Mouse (Mus musculus) cerebellum, postnatal 4 days (tissue): ENCODE results near the gene Fxr2.
A peak's percentile ranks its signal among the peaks of the same experiment; 100 is the strongest.
"Not testable (repeated sequence)": the region's sequence is repeated elsewhere in the genome, so short reads cannot be mapped to it uniquely, and the experiment has no call there.

ENCODE experiments used
- DNase-seq, 2 experiments: peaks; one replicate each; pipeline ENCODE4 v3.0.0; 2022; ENCODE audit warnings: low spot score in 2 of 2, mixed read lengths in 1 of 2

The Fxr2 gene

DNA sequence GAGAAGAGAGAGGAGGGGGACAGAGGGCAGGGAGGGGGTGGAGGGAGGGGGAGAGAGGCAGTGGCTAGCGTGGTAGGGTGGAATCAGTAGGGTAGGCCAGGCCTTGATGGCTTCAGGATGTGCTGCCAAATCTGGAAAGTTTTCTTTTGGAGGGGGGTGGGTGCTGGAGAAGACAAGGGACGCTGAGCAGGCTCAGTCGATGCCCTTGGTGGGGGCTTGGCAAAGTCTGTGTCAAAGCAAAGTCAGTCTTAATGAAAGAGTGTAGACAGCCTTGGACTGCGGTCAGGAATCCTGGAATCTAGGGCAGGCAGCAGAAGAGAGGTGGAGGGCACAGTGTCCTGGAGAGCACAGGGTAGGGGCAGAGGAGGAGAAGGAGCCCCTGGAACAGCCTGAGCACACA is 21.9 kb upstream of the Fxr2 start:
- no peak for DNase-seq

DNA sequence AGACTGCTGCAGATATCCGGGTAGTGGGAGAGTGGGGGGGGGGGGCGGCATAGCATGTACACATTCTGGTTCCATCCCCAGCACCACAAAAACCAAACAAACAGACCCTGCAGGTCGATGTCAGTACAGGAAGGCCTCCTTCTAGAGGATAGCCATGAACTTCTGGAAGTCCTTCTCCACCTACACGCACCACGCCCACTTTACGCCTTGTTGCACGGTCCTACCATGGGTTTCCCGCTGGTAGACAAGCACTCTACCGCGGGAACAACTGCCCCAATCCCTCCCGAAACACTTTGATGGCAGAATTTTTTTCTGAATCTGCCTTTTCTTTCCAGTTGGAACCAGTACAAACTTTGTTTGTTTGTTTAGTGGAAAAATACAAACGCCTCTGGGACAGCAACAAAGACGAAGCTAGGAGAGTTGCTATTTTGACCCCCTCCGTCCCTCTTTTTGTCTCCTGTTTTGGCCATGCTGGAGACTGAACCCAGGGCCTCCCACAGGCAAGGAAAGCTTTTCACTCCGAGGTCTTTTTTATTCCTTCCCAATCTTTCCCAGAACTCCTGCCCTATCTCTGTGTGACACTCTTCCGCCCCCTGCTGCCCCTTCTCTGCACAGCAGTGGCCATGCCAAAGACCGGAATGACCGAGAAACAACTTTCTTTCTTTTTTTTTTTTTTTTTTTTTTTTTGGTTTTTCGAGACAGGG is 19.1 kb upstream of the Fxr2 start:
- DNase-seq, result peak; percentile 69 to 87

DNA sequence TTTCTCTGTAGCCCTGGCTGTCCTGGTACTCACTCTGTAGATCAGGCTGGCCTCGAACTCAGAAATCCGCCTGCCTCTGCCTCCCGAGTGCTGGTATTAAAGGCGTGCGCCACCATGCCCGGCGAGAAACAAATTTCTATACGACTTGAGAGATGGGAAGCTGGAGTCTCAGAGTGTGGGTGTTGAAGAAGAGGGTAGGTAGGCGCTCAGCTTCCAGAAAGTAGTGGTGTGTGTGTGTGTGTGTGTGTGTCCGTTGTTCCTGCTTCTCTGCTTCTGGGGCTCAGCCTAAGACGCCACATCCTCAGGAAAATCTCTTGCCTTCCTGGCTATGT is 18.6 kb upstream of the Fxr2 start:
- not testable (repeated sequence) for DNase-seq

DNA sequence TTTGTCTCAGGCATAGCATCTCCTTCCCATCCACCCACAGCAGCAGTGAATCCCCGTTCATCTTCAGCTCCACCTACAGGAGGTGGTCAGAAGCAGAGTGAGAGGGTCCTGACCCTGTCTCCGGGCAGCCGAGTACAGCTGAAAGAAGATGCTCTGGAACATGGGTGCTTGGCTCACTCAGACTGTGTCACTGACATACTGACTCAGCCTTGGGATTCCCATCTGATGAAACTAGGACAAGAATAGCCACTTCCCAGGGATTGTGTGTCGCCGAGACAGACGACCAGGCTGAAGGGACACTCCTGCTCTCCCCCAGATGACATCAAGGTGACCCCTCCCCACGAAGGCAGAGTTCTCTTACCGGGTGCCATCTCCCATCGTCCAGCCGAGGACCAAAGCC is 16.0 kb upstream of the Fxr2 start:
- no peak for DNase-seq

DNA sequence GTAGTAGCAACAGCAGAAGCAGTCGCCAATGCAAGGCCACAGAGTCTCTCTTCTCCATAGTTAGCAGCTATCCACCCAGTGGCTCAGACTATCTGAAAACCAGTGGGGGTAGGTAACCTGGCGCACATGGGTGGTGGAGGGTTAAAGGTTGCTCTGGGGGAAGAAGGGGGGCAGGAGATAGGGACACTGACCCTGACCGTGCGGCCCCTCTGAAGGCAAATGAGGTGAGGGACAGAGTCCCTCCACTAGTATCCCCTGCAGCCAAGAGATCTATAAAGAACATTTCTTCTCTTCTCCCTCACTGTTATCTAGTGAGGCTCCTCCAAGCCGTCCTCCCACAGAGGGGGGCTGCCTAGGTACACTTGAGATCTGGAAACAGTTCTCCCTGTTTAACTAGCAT is 15.0 kb upstream of the Fxr2 start, which contains the start of gene Shbg:
Gene Shbg, minus strand, starts transcription at position 101 of the 400 bp plus-strand sequence.
- DNase-seq, result no peak

DNA sequence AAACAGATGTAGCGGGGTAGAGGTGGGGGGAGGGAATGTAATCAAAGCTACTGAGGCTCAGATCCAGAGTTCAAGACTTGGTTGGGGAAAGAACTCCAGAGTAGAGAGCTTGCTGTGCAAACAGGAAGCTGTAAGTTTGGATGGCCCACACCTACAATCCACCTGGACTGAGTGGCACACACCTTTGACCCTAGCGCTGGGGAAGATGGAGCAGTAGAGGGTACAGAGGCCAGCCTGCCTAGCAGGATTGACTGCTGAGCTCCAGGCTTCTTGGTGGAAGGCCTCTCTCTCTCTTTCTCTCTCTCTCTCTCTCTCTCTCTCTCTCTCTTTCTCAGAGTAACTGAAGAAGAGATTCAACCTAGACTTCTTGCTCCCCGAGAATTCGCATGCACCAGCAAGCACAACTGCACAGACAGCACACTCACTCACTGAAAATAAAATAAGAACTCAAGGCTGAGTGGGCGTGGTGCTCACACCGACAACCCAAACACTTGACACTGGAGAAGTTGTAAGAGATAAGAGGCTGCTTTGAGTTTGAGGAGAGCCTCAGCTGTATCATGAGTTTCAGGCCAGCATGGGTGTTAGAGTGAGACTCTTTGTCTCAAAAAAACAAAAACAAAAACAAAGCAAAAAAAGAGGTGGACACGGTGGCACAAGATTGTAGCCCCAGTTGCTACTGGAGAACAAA is 12.3 kb upstream of the Fxr2 start:
- no peak for DNase-seq

DNA sequence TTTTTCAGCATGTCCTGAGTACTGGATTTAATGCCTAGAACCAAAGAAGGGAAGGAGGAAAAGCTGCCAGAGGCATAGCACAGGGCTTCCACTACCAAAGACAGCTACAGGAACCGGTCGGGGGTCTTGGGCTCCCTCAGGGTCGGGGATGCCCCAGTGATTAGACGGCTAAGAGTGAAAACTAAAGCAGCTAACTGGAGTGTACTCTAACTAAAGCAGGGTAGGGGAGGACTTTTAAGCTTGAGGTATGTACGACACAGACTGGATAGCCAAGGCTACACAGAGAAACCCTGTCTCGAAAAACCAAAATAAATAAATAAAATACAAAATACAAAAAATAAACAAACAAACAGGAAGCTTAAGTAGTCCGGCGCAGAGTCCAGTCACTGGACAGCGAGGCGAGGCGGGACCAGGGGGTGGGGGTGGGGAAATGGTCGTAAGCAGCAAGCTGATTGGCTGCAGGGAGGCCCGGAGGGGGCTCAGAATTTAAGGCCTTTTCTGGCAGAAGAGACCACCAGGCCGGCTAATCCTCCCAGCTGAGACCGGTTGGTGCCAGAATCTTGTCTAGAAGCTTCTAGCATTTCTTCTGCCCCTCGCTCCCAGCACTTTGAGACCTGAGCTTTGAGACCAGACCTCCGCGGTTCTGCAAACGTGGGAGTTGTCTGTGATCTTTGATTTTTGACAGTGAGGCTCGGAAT is 11.1 kb upstream of the Fxr2 start, which contains the start of gene Sat2:
Gene Sat2, plus strand, starts transcription at position 454 of the 698 bp plus-strand sequence.
- DNase-seq, result peak; percentile 42 to 77

DNA sequence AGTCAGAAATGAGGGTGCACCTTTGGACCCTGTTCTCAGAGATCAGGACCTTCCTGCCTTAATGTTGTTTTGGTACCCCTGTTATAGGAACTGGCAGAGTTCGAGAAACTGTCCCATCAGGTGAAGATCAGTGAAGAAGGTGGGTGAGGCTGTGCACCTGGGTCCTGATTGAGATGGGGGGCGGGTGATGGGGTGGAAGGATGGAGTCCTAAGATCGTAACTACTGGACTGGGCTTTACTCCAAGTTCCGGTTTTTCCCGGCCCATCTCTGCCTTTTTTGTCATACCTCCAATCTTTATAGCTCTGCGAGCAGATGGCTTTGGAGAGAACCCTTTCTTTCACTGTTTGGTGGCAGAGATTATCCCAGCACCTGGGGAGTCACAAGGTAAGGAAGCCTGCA is 10.4 kb upstream of the Fxr2 start:
- no peak for DNase-seq

DNA sequence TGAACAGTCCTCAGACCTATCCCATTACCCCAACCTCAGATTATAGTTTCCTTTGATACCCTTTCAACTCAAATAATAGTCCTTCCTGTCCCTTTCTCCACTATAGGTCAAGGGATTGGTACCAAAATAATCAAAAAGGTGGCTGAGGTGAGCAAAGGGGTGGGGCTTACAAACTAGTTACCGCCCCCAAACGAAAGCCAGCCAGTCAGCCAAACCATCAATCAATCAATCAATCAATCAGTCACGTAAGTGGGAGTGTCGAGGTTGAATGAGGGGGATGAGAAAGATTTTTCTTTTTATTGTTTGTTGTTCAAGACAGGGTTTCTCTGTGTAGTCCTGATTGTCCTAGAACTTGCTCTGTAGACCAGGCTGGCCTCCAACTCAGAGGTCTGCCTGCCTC is 9.8 kb upstream of the Fxr2 start:
- no peak for DNase-seq

DNA sequence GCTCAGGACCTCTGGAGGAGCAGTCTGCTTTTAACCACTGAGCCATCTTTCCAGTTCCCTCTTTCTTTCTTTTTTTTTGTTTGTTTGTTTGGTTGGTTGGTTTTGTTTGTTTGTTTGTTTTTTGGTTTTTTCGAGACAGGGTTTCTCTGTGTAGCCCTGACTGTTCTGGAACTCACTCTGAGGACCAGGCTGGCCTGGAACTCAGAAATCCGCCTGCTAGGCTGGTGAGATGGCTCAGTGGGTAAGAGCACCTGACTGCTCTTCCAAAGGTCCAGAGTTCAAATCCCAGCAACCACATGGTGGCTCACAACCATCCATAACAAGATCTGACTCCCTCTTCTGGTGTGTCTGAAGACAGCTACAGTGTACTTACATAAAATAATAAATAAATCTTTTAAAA is 8.5 kb upstream of the Fxr2 start:
- not testable (repeated sequence) for DNase-seq

DNA sequence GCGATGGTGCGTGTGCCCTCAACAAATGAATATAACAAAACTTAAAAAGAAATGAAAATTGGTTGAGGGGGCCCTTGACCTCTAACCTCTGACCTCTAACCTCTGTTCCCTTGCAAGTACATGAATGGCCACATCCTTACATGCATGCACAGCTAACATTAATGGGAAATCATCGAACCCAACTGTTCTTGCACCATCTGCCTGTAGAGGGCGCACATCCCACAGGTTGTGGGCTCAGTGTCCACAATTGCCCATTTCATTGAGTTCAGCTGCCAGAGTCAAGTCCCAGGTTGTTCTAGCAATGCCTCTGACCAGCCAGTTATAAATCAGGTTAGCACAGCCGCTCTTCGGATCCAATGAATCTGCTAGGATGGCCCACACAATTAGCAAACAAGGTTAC is 4.5 kb upstream of the Fxr2 start:
- peak; percentile 45 to 80 for DNase-seq

DNA sequence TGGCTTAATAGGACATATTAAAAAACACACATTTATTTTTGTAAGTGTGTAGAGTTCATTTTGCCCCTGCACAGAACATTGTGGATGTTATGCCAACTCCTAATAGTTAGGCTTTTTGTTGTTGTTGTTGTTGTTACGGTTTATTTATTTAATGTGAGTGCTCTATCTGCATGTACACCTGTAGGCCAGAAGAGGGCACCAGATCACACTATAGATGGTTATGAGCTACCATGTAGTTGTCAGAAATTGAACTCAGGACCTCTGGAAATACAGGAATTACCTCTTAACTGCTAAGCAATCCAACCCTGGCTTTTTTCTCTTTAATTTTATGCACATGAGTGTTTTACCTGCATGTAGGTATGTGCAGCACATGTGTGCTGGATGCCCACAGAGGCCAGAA is 3.0 kb upstream of the Fxr2 start:
- DNase-seq, result no peak

DNA sequence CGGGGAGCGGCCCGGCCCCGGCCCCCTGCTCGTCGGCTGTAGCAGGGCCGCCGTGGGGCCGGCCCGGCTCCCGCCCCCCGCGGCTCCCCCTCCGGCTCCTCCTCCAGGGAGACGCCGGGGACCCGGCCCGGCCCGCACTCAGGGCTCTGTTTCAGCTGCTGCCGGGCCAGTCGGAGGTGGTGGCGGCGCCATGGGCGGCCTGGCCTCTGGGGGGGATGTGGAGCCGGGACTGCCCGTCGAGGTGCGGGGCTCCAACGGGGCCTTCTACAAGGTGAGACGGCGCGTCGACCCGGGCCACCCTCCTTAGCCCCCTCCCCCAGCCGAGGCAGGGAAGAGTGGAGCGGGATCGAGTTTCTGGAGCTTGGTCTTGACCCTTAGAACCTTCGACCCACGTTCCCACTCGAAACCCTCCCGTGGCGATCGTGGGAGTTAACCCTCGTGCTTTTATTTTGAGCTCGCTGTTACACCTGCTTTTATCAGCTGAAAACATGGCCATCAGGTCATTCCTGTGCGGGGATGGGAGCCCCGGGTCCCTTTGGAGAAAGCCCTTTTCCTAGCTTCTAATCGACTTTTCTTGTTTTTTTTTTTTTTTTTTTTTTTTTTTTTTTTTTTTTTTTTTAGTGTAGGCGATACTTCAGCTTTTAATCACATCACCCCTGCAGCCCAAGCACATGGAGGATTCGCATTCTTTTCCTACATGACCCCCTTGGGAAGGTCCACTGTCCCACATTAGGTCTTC is 507 bp downstream of the Fxr2 start:
- no peak for DNase-seq

DNA sequence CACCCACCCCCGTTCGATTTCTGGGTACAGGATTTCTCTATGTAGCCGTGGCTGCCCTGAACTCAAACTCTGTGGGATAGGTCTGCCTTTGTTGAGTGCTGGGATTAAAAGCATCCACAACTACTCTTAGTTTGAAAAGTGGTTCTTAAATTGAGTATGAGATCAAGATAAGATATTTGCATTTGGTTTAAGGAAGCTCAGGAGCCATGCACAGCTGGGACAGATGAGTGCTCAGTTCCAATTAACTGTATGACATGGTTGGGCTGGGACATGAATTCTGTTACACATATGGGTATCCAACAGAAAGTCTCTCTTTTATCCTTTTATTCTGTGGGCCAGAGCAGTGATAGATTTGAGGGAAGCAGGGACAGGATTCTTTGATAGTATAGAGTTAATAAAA is 2.7 kb downstream of the Fxr2 start:
- DNase-seq, result no peak

DNA sequence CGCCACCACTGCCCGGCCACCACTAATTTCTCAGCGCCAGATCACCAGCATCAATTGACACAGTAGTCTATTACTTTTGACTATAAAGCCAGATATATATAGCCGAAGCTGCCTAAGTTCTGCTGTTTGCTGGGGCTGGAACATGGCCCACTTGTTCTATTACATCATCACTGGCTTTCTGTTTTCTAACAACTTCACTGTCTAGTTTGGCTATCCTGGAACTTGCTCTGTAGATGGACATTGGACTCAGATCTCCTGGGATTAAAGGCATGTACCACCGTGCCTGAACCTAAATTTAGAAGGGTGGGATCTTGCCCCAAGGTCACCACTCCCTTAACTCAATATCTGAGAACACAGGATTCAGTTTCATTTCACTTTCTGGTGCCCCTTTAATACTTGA is 13.1 kb downstream of the Fxr2 start:
- DNase-seq, result no peak

DNA sequence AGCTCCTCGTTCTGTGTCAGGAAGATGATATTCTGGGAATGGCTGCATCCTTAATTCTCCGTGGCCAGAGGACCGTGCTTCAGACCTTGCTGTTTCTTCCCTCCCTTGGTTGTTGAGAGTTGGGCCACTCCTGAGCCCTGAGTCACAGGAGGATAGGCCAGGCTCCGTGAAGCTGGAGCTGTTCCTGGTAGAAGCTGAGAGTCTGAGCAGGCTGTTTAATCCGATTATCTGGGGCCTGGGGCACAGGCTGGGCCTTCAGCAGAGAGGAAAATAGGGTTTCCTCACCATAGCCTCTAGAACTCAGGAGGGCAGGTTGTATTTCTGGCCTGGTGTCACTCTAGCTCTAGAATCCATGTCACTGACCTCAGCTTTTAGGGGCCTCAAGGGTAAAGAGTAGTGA is 20.6 kb downstream of the Fxr2 start:
- no peak for DNase-seq

DNA sequence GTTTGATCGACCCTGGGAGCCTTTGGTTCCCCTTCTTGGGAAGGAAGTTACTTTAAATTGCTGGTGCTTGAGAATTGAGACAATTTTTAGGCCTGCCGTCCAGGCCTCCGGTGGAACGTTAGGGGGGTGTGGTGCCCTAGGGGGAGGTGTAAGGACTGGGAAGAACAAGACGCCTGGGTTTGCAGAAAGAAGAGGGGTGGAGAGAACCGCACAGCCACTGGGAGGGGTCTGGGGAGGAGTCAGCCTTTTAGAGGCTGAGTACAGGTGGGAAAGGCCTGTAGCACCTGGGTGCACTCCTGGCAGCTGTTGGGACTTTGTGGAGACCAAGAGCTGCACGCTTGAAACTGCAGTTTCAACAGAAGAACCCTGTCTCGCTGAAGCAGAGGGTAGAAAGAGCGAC is 22.0 kb downstream of the Fxr2 start:
- DNase-seq, result no peak

DNA sequence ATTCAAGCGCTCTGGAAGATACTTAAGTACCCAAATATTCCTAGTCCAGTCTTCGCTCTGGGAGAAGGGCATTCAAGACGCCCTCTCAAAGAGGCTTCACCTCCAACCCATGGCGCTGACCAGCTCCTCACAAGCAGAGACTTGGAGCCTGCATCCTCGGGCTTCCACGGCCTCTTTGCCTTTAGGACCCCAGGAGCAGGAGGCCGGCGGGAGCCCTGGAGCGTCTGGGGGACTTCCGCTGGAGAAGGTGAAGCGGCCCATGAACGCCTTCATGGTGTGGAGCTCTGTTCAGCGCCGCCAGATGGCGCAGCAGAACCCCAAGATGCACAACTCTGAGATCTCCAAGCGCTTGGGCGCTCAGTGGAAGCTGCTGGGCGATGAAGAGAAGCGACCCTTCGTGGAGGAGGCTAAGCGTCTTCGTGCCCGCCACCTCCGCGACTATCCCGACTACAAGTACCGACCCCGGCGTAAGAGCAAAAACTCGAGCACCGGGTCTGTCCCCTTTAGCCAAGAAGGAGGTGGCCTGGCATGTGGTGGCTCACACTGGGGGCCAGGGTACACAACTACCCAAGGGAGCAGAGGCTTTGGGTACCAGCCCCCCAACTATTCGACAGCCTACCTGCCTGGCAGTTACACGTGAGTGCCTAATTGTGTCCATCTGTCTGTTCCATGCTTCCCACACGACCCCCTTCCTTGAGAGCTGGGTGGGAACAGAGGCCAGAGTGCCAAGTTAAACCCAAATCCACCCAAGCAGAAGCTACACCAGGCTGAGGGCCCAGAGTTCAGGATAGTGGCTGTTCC is 22.7 kb downstream of the Fxr2 start, which contains the start of gene Sox15:
Gene Sox15, plus strand, starts transcription at position 51 of the 801 bp plus-strand sequence.
- DNase-seq, result peak; percentile 54 to 77

DNA sequence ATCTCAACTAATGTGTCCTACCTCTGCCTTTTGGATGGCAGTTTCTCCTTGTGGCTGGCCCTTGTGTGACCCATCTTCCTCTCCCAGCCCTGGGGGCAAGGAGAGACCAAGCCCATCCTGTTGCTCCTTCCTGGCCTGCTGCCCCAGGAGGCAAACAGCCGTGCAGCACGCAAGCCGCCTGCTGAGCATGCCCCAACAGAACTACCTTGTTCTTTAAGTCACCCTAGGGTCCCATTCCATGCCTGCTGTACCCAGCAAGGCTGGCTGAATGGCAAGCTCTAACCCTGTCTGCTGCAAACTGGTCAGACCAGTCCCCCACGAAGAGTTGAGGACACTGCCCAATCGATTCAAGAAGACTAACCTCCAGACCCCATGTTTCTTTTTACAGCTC is 23.3 kb downstream of the Fxr2 start:
- no peak for DNase-seq

DNA sequence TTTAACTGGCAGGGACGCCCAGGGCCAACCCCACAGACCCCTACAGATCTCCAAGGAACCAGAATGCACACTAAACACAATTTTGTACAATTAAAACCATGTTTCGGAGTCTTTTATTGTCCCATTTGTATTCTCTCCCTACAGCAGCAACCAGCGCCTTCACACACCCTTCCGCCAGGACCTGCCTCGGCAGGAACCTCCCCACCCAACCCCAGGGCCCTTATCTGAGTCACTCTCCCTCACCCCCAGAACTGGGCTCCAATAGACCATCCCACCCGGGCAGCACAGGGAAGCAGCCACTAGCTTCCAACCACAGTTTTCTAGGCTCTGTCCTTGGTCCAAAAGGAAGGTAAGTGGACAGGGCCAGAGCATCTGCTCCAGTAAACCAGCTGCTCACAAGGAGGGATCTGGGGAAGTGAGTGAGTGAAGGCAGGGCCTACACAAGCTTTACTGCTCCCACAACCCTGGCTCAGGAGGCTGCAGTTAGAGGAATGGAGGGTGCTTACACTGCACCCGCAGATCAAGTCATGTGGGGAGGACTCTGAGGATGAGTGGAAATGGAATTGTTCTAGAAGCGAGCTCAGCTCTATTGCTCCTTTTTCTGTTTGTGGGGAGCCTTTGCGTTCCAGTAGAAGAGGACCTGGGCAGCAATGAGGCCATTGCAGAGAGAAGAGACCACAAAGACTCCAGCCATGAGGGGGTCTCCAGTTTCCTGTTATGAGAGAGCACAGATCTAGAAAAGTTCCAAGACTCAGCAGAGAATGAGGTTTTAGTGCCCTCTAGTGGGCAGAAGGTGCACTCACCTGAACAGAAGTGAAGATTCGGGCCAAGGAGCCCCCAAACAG is 24.0 kb downstream of the Fxr2 start:
- peak in 1 of 2 experiments; percentile 59 for DNase-seq
